Mouse (Mus musculus) brown adipose tissue, adult 24 weeks (tissue): ENCODE measurements around the gene Gtf3a. TPM values are rescaled to one million over a fixed set of nuclear protein-coding genes. Genes with fewer than 3 reads are reported as not detected.

ENCODE experiments used
- H3K27ac ChIP-seq: fragments of 200-500 bp; replicated peaks from 2 replicates; pipeline ENCODE4 v1.5.1; 2012; ENCODE audit warnings: low read depth, mild to moderate bottlenecking, low read length
- H3K4me1 ChIP-seq: fragments of 200-500 bp; 2 replicates; pipeline ENCODE4 v1.6.1; 2012; ENCODE audit warnings: low read length, mixed read lengths; ENCODE audit not compliant: control insufficient read depth, insufficient read depth, insufficient read length
- H3K4me3 ChIP-seq: fragments of 200-500 bp; 2 replicates; pipeline ENCODE4 v1.5.1; 2012; ENCODE audit warnings: low read depth, mild to moderate bottlenecking, low read length, moderate library complexity; ENCODE audit not compliant: insufficient read depth
- polyA plus RNA-seq: library from polyadenylated mRNA; stranded (reverse); fragments of >200 nt; gene quantifications from 2 replicates; pipeline ENCODE4 v1.2.4, GENCODE M21; 2012; ENCODE audit not compliant: missing spikeins, insufficient read depth, insufficient read length

Gene Gtf3a
- polyA plus RNA-seq, 1 experiment, result 46.3 TPM

DNA sequence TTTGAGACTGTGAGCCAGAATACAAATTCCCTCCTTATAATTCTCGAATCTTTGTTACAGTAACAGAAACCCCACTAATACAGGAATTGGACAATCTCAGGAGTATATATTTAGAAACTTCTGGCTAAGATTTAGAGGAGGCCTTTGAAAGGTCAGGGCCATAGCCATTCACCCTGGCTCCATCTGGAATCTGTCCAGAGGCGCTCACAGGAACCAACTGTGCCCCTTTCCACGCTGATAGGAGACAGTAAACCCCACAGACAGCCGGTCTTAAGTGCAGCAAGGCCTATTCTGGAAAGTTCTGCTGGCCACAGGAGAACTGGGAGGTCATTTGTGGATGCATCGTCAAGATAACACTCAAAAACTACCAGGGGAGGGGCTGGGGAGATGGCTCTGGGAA, 40.6 kb downstream of the Gtf3a start:
- Histone ChIP-seq H3K4me1 (peaks cover 8% of the 10 kb centered on the region; the same call in 1 of the 2 replicates), H3K27ac (0 out of 2 replicates have a peak overlapping the region, but pooled peaks have one; percentile 23), H3K4me3 (no peak overlapping the region)

GRCm38 (mm10) chr5:146993509-146993908, 45.1 kb downstream of the Gtf3a start:
- H3K4me1 ChIP-seq, result peaks cover 4% of the 10 kb centered on the region; the same call in 1 of the 2 replicates
- H3K27ac ChIP-seq, result no peak overlapping the region
- H3K4me3 ChIP-seq, result no peak overlapping the region

- no peak overlapping the region for H3K4me3 ChIP-seq
- no peak overlapping the region for H3K27ac ChIP-seq
- no peaks in the 10 kb centered on the region for H3K4me1 ChIP-seq
These were observed 46.5 kb downstream of the Gtf3a start for GRCm38 (mm10) chr5:146994973-146995372.

GRCm38 (mm10) chr5:146996812-146997211, 48.4 kb downstream of the Gtf3a start:
- Histone ChIP-seq H3K4me3 (no peak overlapping the region), H3K27ac (no peak overlapping the region), H3K4me1 (no peaks in the 10 kb centered on the region)

DNA sequence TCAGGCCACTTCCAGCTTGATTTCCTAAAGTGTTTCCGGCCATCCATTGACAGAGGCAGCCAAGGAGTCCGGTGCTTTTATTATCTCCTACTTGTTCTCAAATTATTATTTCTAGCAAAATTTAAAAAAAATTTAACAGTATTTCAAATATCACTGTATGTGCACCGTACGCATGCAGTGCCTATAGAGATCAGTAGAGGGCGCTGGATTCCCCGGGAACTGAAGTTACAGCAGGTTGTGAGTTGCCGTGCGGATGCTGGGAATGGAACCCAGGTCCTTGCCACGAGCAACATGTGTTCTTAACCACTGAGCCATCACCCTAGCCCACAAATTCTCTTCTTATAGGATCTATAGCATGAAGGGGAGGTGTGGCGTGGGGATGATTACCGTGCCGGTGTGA, 50.3 kb downstream of the Gtf3a start:
- Histone ChIP-seq H3K27ac (no peak overlapping the region), H3K4me3 (no peak overlapping the region), H3K4me1 (no peaks in the 10 kb centered on the region)

DNA sequence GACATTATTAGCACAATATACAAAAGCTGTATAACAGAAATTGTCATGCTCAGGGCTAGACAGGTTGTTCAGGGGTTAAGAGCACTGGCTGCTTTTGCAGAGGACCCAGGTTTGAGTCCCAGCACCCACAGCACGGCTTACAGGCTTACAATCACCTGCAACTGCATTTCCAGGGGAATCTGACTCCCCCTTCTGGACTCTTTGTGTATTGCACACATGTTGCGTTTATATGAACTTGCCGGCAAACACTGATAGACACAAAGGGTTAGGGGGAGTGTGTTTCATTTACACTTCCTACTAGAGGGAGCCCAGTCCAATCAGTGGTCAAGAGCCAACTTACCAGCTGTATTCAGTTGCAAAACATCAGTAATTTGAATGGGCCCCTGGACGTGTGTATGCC, 52.9 kb downstream of the Gtf3a start:
- H3K4me1 ChIP-seq, result no peaks in the 10 kb centered on the region
- no peak overlapping the region for H3K4me3 ChIP-seq
- H3K27ac ChIP-seq, result no peak overlapping the region

GRCm38 (mm10) chr5:147003303-147003702, 54.8 kb downstream of the Gtf3a start:
- Histone ChIP-seq H3K27ac (no peak overlapping the region), H3K4me1 (no peaks in the 10 kb centered on the region)

More at GRCm38 (mm10) chr5:147003303-147003702, 54.8 kb downstream of the Gtf3a start:
- H3K4me3 ChIP-seq, result no peak overlapping the region

Other genes with a start within 250 kb of the Gtf3a start
- 11.1 and 24.9 TPM in 2 replicates for gene Usp12, start 153.7 kb upstream of the Gtf3a start, polyA plus RNA-seq
- 55.2 and 82.1 TPM in 2 replicates for gene Rpl21, start 115.8 kb upstream of the Gtf3a start, polyA plus RNA-seq
- gene Rasl11a, start 103.6 kb upstream of the Gtf3a start, polyA plus RNA-seq, result 1.5 and 5.1 TPM in 2 replicates
- 29.5 and 36.3 TPM in 2 replicates for gene Mtif3, start 15.1 kb downstream of the Gtf3a start, polyA plus RNA-seq
- gene Lnx2, start 127.9 kb downstream of the Gtf3a start, polyA plus RNA-seq, result 6.6 and 7.0 TPM in 2 replicates
- 203 and 223 TPM in 2 replicates for gene Polr1d, start 128.4 kb downstream of the Gtf3a start, polyA plus RNA-seq
- gene Gsx1, start 240.0 kb downstream of the Gtf3a start, polyA plus RNA-seq, result not detected in 2 replicates